9 mouse cellular contexts compared by ENCODE assay signal in the genomic region with DNA sequence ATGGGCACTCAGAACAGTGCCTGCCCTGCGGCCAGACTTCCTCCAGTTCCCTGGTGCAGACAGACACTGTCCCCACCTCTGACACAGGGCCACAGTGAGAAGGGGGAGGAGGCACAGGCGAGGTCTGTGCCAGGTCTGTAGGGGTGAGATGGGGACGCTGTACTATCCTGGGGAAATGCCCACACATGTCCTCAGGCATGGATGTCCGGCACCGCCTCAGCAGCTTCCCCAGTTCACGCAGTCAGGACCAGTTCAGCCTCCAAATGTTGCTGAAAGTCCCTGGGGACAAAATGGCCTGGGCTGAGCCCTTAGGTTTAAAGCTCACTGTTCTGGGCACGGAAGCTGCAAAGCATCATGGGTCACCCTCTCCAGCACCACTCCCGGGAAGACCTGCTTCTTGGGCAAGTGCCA.
DNase-seq lines count a peak whose midpoint lies in the region; ATAC-seq and TF ChIP-seq lines count a peak whose summit lies in the region.
"Had no signal": no experiment of that assay in that cellular context is flagged by ENCODE, and none has a peak within 500 bp of the region (broad histone marks: within the 10 kb centered on the region; RNA-seq: fewer than 3 reads in every experiment).

No protein-coding gene starts in this region.

- no peak overlapping the region for H3K4me3 ChIP-seq in forebrain, embryonic 10.5 days
- no peak overlapping the region for H3K4me3 ChIP-seq in forebrain, embryonic 16.5 days (replicated peaks; ENCODE audit: low read length)
- H3K4me3 ChIP-seq in liver, adult 2 months (ENCODE audit: insufficient read depth, low read depth, low read length): no peak overlapping the region
- no peak overlapping the region for H3K4me3 ChIP-seq in liver, embryonic 11.5 days (ENCODE audit: low read depth, low read length)
- no peak overlapping the region for H3K4me3 ChIP-seq in forebrain, embryonic 14.5 days (ENCODE audit: low read depth, low read length)

- no peaks in the 10 kb centered on the region for H3K36me3 ChIP-seq in forebrain, embryonic 10.5 days (replicated peaks)
- H3K36me3 ChIP-seq in forebrain, embryonic 16.5 days (ENCODE audit: control insufficient read depth, insufficient read depth): no peaks in the 10 kb centered on the region
- H3K36me3 ChIP-seq in liver, adult 2 months (ENCODE audit: control insufficient read depth, insufficient read depth, low read length): no peaks in the 10 kb centered on the region
- H3K36me3 ChIP-seq in liver, embryonic 11.5 days (ENCODE audit: control insufficient read depth, insufficient read depth, low read length): no peaks in the 10 kb centered on the region
- no peaks in the 10 kb centered on the region for H3K36me3 ChIP-seq in forebrain, embryonic 14.5 days (ENCODE audit: control insufficient read depth, insufficient read depth, low read length)

- no peaks in the 10 kb centered on the region for H3K79me2 ChIP-seq in liver, adult 2 months (ENCODE audit: control insufficient read depth, insufficient read depth, low read length)

- no peak for ATAC-seq in forebrain, embryonic 16.5 days
- ATAC-seq in liver, embryonic 11.5 days (replicated peaks; ENCODE audit: low FRiP score): no peak
- ATAC-seq in forebrain, embryonic 14.5 days: no peak

- no peaks in the 10 kb centered on the region for H3K9me3 ChIP-seq in forebrain, embryonic 10.5 days
- H3K9me3 ChIP-seq in forebrain, embryonic 16.5 days (ENCODE audit: control insufficient read depth, low read length): no peaks in the 10 kb centered on the region
- H3K9me3 ChIP-seq in liver, embryonic 11.5 days (ENCODE audit: control insufficient read depth, low read length): no peaks in the 10 kb centered on the region
- no peaks in the 10 kb centered on the region for H3K9me3 ChIP-seq in forebrain, embryonic 14.5 days (replicated peaks; ENCODE audit: control insufficient read depth, low read length)

- TF ChIP-seq POLR2A in liver, adult 2 months (IDR thresholded peaks at IDR 0.05; ENCODE audit: extremely low read depth, insufficient read depth, low read length): 0 out of 2 replicates have a peak, but pooled peaks have one; percentile 53

- H3K9ac ChIP-seq in forebrain, embryonic 16.5 days (replicated peaks; ENCODE audit: low read depth, low read length): no peak overlapping the region
- H3K9ac ChIP-seq in liver, adult 2 months (ENCODE audit: low read depth, low read length): peak overlapping the region; percentile 62
- H3K9ac ChIP-seq in liver, embryonic 11.5 days (ENCODE audit: low read depth, low read length): no peak overlapping the region
- H3K9ac ChIP-seq in forebrain, embryonic 14.5 days (ENCODE audit: low read length): no peak overlapping the region

- no peak for TF ChIP-seq CTCF in liver, adult 2 months (IDR thresholded peaks at IDR 0.05; ENCODE audit: low read depth, low read length)

- H3K4me2 ChIP-seq in forebrain, embryonic 16.5 days (ENCODE audit: low read length): no peak overlapping the region
- no peak overlapping the region for H3K4me2 ChIP-seq in liver, embryonic 11.5 days
- H3K4me2 ChIP-seq in forebrain, embryonic 14.5 days (ENCODE audit: low read length): no peak overlapping the region

- 84% methylated on average over 8 of the region's 8 CpGs for WGBS in forebrain, embryonic 10.5 days
- 77% methylated on average over 8 of the region's 8 CpGs for whole genome bisulfite sequencing in forebrain, embryonic 16.5 days
- WGBS in liver, adult 2 months: 25% methylated on average over 8 of the region's 8 CpGs
- 79% methylated on average over 8 of the region's 8 CpGs for WGBS in liver, embryonic 11.5 days
- 81% methylated on average over 8 of the region's 8 CpGs for WGBS in forebrain, embryonic 14.5 days

- H3K27me3 ChIP-seq in forebrain, embryonic 10.5 days (ENCODE audit: poor library complexity, severe bottlenecking): no peaks in the 10 kb centered on the region
- H3K27me3 ChIP-seq in forebrain, embryonic 16.5 days (replicated peaks; ENCODE audit: control insufficient read depth, insufficient read depth, low read length): no peaks in the 10 kb centered on the region
- H3K27me3 ChIP-seq in liver, adult 2 months (ENCODE audit: control insufficient read depth, insufficient read depth, low read length): no peaks in the 10 kb centered on the region
- H3K27me3 ChIP-seq in liver, embryonic 11.5 days (replicated peaks; ENCODE audit: control insufficient read depth, insufficient read depth, low read length): peaks cover 13% of the 10 kb centered on the region
- no peaks in the 10 kb centered on the region for H3K27me3 ChIP-seq in forebrain, embryonic 14.5 days (replicated peaks; ENCODE audit: control insufficient read depth, insufficient read depth, low read length)

- 0 out of 2 replicates have a peak overlapping the region, but pooled peaks have one; percentile 25 for H3K27ac ChIP-seq in forebrain, embryonic 10.5 days
- H3K27ac ChIP-seq in forebrain, embryonic 16.5 days (ENCODE audit: low read length): no peak overlapping the region
- H3K27ac ChIP-seq in liver, adult 2 months (replicated peaks; ENCODE audit: insufficient read depth, low read depth, low read length): peak overlapping the region; percentile 92
- no peak overlapping the region for H3K27ac ChIP-seq in liver, embryonic 11.5 days (ENCODE audit: low read depth, low read length)
- no peak overlapping the region for H3K27ac ChIP-seq in forebrain, embryonic 14.5 days (ENCODE audit: low read depth, low read length)
- H3K27ac ChIP-seq: macrophage had no signal

- peaks cover 64% of the 10 kb centered on the region for H3K4me1 ChIP-seq in forebrain, embryonic 10.5 days
- no peaks in the 10 kb centered on the region for H3K4me1 ChIP-seq in forebrain, embryonic 16.5 days (replicated peaks; ENCODE audit: control insufficient read depth, insufficient read depth, low read length)
- H3K4me1 ChIP-seq in liver, adult 2 months (ENCODE audit: control insufficient read depth, insufficient read depth, low read length): peaks cover 36% of the 10 kb centered on the region
- H3K4me1 ChIP-seq in liver, embryonic 11.5 days (replicated peaks; ENCODE audit: control insufficient read depth, insufficient read depth, low read length): peaks cover 25% of the 10 kb centered on the region
- H3K4me1 ChIP-seq in forebrain, embryonic 14.5 days (ENCODE audit: control insufficient read depth, insufficient read depth, low read length): no peaks in the 10 kb centered on the region

- DNase-seq in forebrain, embryonic 10.5 days (ENCODE audit: extremely low spot score, low spot score): no peak
- peak; percentile 89 for DNase-seq in liver, adult 2 months (ENCODE audit: extremely low read depth, low read depth, low spot score)
- DNase-seq in liver, embryonic 11.5 days (ENCODE audit: low spot score): no peak
- DNase-seq in gastrocnemius, adult 8-10 months (ENCODE audit: low spot score in 2 of 2): peak; percentile 68 to 72
- peak; percentile 46 for DNase-seq in lung, postnatal 10 days
- DNase-seq in frontal cortex, postnatal 14 days (ENCODE audit: low spot score in 2 of 2): no peak
- no peak for DNase-seq in forebrain, embryonic 14.5 days (ENCODE audit: low spot score)

Comparison
In these comparisons a context has a peak if more than half of its experiments do, and no peak if none do; other contexts are left out.
1. DNase-seq: peak in liver, adult 2 months (single experiment), gastrocnemius, adult 8-10 months (2 of 2) and lung, postnatal 10 days (single experiment); none in forebrain, embryonic 10.5 days (single experiment), liver, embryonic 11.5 days (single experiment), frontal cortex, postnatal 14 days (0 of 2) and forebrain, embryonic 14.5 days (single experiment).
2. H3K27ac ChIP-seq: peak in forebrain, embryonic 10.5 days (single experiment) and liver, adult 2 months (single experiment); none in forebrain, embryonic 16.5 days (single experiment), liver, embryonic 11.5 days (single experiment) and forebrain, embryonic 14.5 days (single experiment).